Mouse (Mus musculus) thymus, adult 2 months (tissue): Measurements from ENCODE around the gene Pth2.

Experiments used
- CTCF ChIP-seq: fragments of 200-500 bp; IDR thresholded peaks from 2 replicates; pipeline ENCODE4 v1.5.1; 2012; ENCODE audit warnings: mild to moderate bottlenecking, control low read depth, low read length, moderate library complexity, borderline replicate concordance; ENCODE audit not compliant: control insufficient read depth, poor library complexity, insufficient read depth; ENCODE audit errors: extremely low read depth
- POLR2A ChIP-seq: fragments of 200-500 bp; IDR thresholded peaks from 2 replicates; pipeline ENCODE4 v1.6.1; 2012; ENCODE audit warnings: mild to moderate bottlenecking, low read length, control low read depth, moderate library complexity; ENCODE audit not compliant: control insufficient read depth, poor library complexity, insufficient read depth; ENCODE audit errors: extremely low read depth

DNA sequence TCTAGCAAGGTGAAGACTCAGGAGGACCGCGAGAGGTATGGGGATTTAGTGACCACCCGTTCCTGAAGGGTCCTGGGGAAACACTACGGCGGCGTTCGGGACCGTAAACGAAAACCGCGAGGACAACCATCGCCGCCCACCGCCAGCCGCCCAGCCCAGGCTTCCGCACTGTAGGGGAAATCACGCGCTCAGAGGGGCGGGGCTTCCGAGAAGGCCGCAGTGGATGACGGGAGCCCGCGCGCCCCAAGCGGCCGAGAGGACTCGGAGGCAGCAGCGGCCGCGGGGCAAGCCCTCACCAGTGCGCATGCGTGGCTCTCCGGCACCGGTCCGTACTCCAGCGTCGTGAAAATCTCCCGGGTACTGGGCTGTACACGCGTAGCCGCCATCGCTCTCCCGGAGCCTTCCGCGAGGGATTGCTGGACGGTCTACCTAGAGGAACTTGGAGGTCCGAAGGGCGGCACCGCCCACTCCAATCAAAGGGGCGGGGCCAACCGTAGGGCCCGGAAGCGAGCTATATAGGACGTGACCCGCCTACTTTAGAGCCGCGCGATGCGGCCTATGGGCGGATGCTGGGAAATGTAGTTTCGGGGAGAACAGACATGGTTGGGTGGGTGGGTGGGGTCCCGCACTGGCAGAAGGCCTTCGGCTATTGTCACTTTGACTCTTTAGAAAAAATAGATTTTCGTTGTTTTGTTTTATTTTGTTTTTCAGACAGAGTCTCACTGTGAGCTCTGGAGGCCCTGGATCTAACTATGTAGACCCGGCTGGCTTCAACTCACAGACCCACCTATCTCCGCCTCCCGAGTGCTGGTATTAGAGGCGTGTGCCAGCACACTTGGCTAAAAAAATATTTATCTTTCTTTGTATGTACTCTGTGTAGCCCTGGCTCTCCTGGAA, 26.5 kb upstream of the Pth2 start, which contains the start of the genes Pih1d1 and Aldh16a1:
- TF ChIP-seq CTCF: peak; percentile 86; the same call in 1 of the 2 replicates
- peak; percentile 99 for TF ChIP-seq POLR2A
